Mouse (Mus musculus) forebrain, embryonic 13.5 days (tissue): ENCODE measurements at regions not wholly inside any gene's neighbourhood (a gene's known extent, or its start where the extent isn't known, plus 50 kb on each side); places are given as distances from the start of the nearest gene placed in this dataset.

Source experiments
- ATAC-seq: fragments of 200-750 bp; cut with Nextera tagmentation; 2 replicates; pipeline ENCODE4 v1.8.0; 2017
- H3K27ac ChIP-seq: fragments of 300-500 bp; sonication (generic); 2 replicates; pipeline ENCODE4 v1.5.1; 2015; ENCODE audit warnings: inconsistent platforms, mild to moderate bottlenecking, moderate library complexity
- H3K27me3 ChIP-seq: fragments of 300-500 bp; sonication (generic); 2 replicates; pipeline ENCODE4 v1.6.1; 2015; ENCODE audit warnings: mild to moderate bottlenecking, inconsistent platforms
- H3K36me3 ChIP-seq: fragments of 300-500 bp; sonication (generic); 2 replicates; pipeline ENCODE4 v1.6.1; 2015; ENCODE audit warnings: mild to moderate bottlenecking, inconsistent platforms; ENCODE audit not compliant: poor library complexity, severe bottlenecking
- H3K4me1 ChIP-seq: fragments of 300-500 bp; sonication (generic); 2 replicates; pipeline ENCODE4 v1.6.1; 2015; ENCODE audit warnings: inconsistent platforms
- H3K4me2 ChIP-seq: fragments of 300-500 bp; sonication (generic); 2 replicates; pipeline ENCODE4 v1.6.1; 2015; ENCODE audit warnings: inconsistent platforms, mild to moderate bottlenecking, moderate library complexity
- H3K4me3 ChIP-seq: fragments of 300-500 bp; sonication (generic); 2 replicates; pipeline ENCODE4 v1.5.1; 2015; ENCODE audit warnings: mild to moderate bottlenecking, inconsistent platforms
- H3K9ac ChIP-seq: fragments of 300-500 bp; sonication (generic); 2 replicates; pipeline ENCODE4 v1.6.1; 2015; ENCODE audit warnings: mild to moderate bottlenecking, inconsistent platforms
- H3K9me3 ChIP-seq: fragments of 300-500 bp; sonication (generic); replicated peaks from 2 replicates; pipeline ENCODE4 v1.6.1; 2016; ENCODE audit warnings: inconsistent platforms
- WGBS: fragments of 180-500 bp; shearing (Covaris S2); methylation state at CpG from one replicate; pipeline ENCODE4 v1.1.7; 2015; 5-methylcytosine and 5-hydroxymethylcytosine counted together

- Histone ChIP-seq H3K4me3 (no peak overlapping the region), H3K4me1 (peaks cover 4% of the 10 kb centered on the region; the same call in 1 of the 2 replicates), H3K27ac (no peak overlapping the region), H3K27me3 (no peaks in the 10 kb centered on the region), H3K9ac (no peak overlapping the region), H3K9me3 (no peaks in the 10 kb centered on the region), H3K36me3 (no peaks in the 10 kb centered on the region), H3K4me2 (no peak overlapping the region)
- no peak for ATAC-seq
- 73% methylated on average over 2 of the region's 2 CpGs for WGBS
Observed at GRCm38 (mm10) chr9:14086201-14086600, 188.7 kb upstream of the Sesn3 start.

DNA sequence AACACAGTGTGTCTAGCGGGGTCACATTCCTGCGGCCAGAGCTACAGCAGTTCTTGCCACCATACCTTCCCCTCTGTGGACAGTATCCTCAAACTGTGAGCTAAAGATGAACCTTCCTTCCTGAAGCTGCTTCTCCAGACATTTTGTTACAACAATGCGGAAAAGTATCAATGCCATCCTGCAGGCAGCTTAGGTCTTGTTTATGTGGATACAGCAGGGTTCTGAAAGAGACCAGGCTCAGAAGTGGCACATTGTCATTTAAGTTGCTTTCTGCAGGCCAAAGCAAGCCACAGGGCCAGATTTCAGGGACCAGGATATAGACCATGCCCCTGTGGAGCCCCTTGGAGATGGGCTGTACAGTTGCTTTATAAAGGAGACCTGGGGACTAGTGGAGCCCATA, 188.3 kb upstream of the Sesn3 start:
- Histone ChIP-seq H3K4me3 (no peak overlapping the region), H3K27ac (no peak overlapping the region), H3K9ac (no peak overlapping the region), H3K9me3 (no peaks in the 10 kb centered on the region), H3K36me3 (no peaks in the 10 kb centered on the region), H3K27me3 (no peaks in the 10 kb centered on the region), H3K4me2 (no peak overlapping the region), H3K4me1 (peaks cover 4% of the 10 kb centered on the region; the same call in 1 of the 2 replicates)
- no peak for ATAC-seq
- WGBS = 90% methylated on average over 3 of the region's 3 CpGs

GRCm38 (mm10) chr9:14087874-14088273, 187.0 kb upstream of the Sesn3 start:
- ATAC-seq = no peak
- WGBS = 85% methylated on average over 4 of the region's 4 CpGs

DNA sequence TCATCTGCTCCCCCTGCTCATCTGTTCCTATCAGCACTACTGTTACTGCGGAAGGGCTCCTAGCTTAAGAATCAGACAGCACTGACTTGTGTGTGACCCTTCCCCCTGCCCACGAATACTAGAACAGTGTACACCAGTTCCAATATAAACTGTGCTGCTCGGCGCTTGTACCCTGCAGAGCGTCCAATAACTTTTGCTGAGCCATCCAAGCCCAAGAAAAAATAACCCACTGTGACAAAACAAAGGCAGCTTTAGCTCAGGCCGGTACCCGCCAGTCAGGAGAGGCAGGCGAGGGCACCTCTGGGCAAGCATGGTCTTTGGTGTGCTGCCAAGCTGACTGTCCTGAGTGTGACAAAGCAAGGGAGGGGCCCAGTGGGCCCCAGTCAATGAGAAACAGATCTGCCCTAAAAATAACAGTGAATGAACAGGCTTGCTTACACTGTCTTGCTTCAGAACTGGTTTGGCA, 185.0 kb upstream of the Sesn3 start:
- H3K27me3 ChIP-seq = no peaks in the 10 kb centered on the region
- no peaks in the 10 kb centered on the region for H3K9me3 ChIP-seq
- H3K4me3 ChIP-seq = no peak overlapping the region
- no peak overlapping the region for H3K9ac ChIP-seq
- H3K4me2 ChIP-seq = no peak overlapping the region
- 42% methylated on average over 8 of the region's 8 CpGs for WGBS
- ATAC-seq = peak; percentile 55
- no peaks in the 10 kb centered on the region for H3K36me3 ChIP-seq
- peaks cover 4% of the 10 kb centered on the region; the same call in 1 of the 2 replicates for H3K4me1 ChIP-seq
- no peak overlapping the region for H3K27ac ChIP-seq

More at GRCm38 (mm10) chr9:14087874-14088273, 187.0 kb upstream of the Sesn3 start:
- no peak overlapping the region for H3K4me2 ChIP-seq
- peaks cover 4% of the 10 kb centered on the region; the same call in 1 of the 2 replicates for H3K4me1 ChIP-seq
- no peak overlapping the region for H3K4me3 ChIP-seq
- H3K27ac ChIP-seq = no peak overlapping the region
- H3K9me3 ChIP-seq = no peaks in the 10 kb centered on the region
- no peak overlapping the region for H3K9ac ChIP-seq
- no peaks in the 10 kb centered on the region for H3K27me3 ChIP-seq
- H3K36me3 ChIP-seq = no peaks in the 10 kb centered on the region

DNA sequence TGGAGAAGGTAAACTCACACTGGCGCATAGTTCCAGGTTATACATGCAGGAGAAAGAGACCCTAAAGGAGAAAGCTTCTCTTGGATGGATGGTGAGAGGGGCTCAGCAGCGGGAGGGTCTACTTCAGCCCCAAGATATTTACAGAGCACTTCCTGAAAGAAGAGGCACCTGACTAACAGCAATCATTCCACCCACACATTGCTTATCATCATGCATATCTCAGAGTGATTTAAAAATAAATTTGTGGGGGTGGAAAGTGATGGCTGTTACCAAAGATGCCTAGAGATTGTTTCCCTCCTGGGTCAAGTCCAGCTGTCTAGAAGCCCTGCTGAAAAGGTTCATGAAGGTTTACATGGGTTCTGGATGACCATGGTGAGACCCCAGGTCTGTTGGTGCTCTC, 184.4 kb upstream of the Sesn3 start:
- no peak for ATAC-seq
- no peak overlapping the region for H3K4me2 ChIP-seq
- H3K4me1 ChIP-seq = peaks cover 4% of the 10 kb centered on the region; the same call in 1 of the 2 replicates
- H3K9ac ChIP-seq = no peak overlapping the region
- WGBS = 91% methylated on average over 2 of the region's 2 CpGs
- H3K27me3 ChIP-seq = no peaks in the 10 kb centered on the region
- H3K36me3 ChIP-seq = no peaks in the 10 kb centered on the region
- H3K9me3 ChIP-seq = no peaks in the 10 kb centered on the region
- no peak overlapping the region for H3K4me3 ChIP-seq
- H3K27ac ChIP-seq = no peak overlapping the region

DNA sequence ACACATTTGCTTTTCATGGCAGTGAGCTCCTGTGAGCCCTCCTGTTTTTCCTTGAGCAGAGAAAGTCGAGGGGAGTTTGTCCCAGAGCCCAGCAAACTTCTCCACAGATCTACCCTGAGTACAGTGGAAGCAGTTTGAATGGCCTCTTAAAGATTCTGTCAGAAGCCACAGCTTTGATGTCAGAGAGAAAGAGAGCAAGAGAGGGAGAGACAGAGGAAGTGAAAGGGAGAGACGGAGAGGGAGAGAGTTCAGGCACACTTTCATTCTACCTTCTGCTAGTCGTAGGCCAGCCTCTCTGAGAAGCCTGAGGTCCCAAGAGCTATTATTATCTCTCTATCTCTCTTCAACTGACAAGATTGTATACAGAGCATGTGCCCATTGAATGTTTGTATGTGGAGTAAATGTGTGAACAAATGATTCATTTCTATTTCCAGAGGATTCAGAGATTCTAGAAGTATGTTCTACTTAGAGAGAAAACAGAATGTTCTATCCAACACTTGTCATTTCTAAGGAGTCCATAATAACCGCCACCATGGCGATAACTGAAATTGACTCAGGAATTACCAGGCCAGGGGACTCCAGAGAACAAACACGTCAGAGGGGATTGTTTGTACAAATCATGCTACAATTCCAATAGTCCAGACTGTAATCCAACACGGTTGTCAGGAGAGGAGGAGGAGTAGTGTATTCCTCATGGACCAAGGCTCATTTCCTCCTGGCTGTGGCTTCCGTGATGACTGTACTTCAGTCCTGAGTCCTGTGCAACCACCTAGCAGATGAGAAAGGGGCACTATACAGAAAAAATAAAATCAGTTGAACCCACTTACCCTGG, 183.6 kb upstream of the Sesn3 start:
- Histone ChIP-seq H3K36me3 (no peaks in the 10 kb centered on the region), H3K9me3 (no peaks in the 10 kb centered on the region), H3K9ac (no peak overlapping the region), H3K4me2 (no peak overlapping the region), H3K27ac (no peak overlapping the region), H3K27me3 (no peaks in the 10 kb centered on the region), H3K4me3 (no peak overlapping the region), H3K4me1 (peaks cover 4% of the 10 kb centered on the region; the same call in 1 of the 2 replicates)
- WGBS = 78% methylated on average over 8 of the region's 8 CpGs
- no peak for ATAC-seq

DNA sequence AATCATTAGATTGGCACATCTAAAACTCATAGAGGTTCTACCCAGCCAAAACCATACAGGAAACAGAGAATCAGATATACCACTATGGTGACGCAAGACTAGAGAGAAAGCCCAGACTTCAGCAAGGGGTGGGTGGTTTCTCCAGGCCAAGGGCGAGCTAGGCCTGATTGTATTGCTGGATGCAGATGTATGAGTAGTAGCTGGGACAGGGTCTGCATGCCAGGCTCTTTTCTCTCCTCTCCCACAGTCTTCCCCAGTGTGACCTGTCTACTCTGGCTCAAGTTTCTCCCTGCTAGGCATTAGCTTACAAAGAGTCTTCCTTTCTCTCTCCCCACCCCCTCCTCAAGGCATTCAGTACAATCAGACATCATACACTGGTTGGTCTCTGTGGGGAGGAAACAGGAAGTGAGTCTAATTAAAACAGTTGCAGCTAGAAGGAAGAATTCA, 181.8 kb upstream of the Sesn3 start:
- Histone ChIP-seq H3K9ac (no peak overlapping the region), H3K9me3 (no peaks in the 10 kb centered on the region), H3K27ac (no peak overlapping the region), H3K36me3 (no peaks in the 10 kb centered on the region), H3K27me3 (no peaks in the 10 kb centered on the region), H3K4me2 (no peak overlapping the region), H3K4me1 (peaks cover 4% of the 10 kb centered on the region; the same call in 1 of the 2 replicates), H3K4me3 (no peak overlapping the region)
- no peak for ATAC-seq
- WGBS = 84% methylated on average over 2 of the region's 2 CpGs

DNA sequence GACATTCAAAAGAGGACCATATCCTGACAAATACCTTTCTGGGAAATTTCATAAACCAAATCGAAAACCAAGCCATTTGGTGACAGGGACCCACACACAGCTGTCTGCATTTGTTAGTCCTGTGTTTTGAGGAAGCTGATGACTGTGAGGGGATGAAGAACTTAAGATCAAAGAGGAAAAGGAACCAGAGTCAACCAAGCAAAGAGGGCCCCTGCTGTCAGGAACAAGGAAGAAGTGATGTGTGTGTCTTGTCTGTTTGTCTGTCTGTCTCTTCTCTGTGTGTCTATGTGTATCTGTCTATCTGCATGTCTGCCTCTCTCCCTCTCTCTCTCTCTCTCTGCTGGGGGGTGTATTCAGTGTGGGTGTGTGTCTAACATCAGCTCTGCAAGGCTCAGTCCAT, 171.3 kb upstream of the Sesn3 start:
- Histone ChIP-seq H3K27me3 (no peaks in the 10 kb centered on the region), H3K4me1 (no peaks in the 10 kb centered on the region), H3K4me2 (no peak overlapping the region), H3K4me3 (no peak overlapping the region), H3K27ac (no peak overlapping the region), H3K36me3 (no peaks in the 10 kb centered on the region), H3K9me3 (no peaks in the 10 kb centered on the region), H3K9ac (no peak overlapping the region)
- no peak for ATAC-seq
- 81% methylated on average over 1 of the region's 1 CpGs for WGBS

- Histone ChIP-seq H3K9me3 (no peaks in the 10 kb centered on the region), H3K4me2 (no peak overlapping the region), H3K4me3 (no peak overlapping the region), H3K36me3 (no peaks in the 10 kb centered on the region), H3K27ac (no peak overlapping the region), H3K9ac (no peak overlapping the region), H3K27me3 (no peaks in the 10 kb centered on the region), H3K4me1 (no peaks in the 10 kb centered on the region)
- 58% methylated on average over 2 of the region's 2 CpGs for WGBS
- ATAC-seq = no peak
Observed at GRCm38 (mm10) chr9:14104921-14105320, 169.9 kb upstream of the Sesn3 start.

DNA sequence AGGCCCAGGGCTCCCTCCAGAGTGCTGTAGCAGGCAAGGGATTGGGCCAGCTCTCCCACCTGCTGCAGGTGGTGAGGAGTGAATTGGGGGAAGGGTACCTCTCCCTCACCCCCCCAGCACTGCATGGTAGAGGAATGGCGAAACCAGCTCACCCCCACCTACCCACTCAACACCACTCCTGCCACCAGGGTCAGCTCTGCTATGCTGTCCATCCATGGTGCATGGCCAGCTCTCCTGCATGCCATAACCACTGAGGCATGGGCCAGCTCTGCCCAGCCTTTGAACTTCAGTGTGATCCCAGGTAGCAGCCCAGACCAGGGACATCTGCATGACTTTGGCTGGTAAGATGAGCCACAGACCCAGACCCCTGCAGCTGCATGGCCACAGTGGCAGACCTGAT, 168.5 kb upstream of the Sesn3 start:
- Histone ChIP-seq H3K27ac (no peak overlapping the region), H3K36me3 (no peaks in the 10 kb centered on the region), H3K4me2 (no peak overlapping the region), H3K27me3 (no peaks in the 10 kb centered on the region), H3K4me1 (no peaks in the 10 kb centered on the region), H3K9me3 (no peaks in the 10 kb centered on the region), H3K9ac (no peak overlapping the region), H3K4me3 (no peak overlapping the region)
- ATAC-seq = no peak
- 88% methylated on average over 1 of the region's 1 CpGs for WGBS

- no peak overlapping the region for H3K4me3 ChIP-seq
- H3K9ac ChIP-seq = no peak overlapping the region
- no peaks in the 10 kb centered on the region for H3K27me3 ChIP-seq
- H3K4me2 ChIP-seq = no peak overlapping the region
- H3K4me1 ChIP-seq = no peaks in the 10 kb centered on the region
- H3K9me3 ChIP-seq = no peaks in the 10 kb centered on the region
- ATAC-seq = no peak
- H3K27ac ChIP-seq = no peak overlapping the region
- no peaks in the 10 kb centered on the region for H3K36me3 ChIP-seq
- 80% methylated on average over 4 of the region's 4 CpGs for WGBS
Observed at GRCm38 (mm10) chr9:14108798-14109197, 166.1 kb upstream of the Sesn3 start.

DNA sequence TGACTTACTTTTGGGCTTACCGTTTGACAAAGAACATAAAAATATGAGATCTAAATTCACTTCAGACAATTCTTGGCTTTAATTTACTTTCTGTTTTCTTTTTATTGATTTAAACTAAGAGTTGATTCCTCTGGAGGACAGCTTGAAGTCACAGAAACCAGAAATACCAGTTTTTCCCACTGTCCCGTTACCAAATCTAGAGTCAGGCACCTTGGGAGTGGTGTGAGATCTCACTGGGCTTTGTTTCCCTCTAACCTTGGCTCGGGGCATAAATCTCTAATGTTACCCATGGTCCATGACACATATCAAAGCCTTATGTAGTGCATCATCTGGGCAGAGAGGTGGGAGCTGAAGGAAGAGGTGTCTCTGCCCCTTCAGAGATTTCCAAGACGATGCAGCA, 165.4 kb upstream of the Sesn3 start:
- ATAC-seq = no peak
- no peak overlapping the region for H3K4me3 ChIP-seq
- H3K9ac ChIP-seq = no peak overlapping the region
- 83% methylated on average over 4 of the region's 4 CpGs for WGBS
- H3K9me3 ChIP-seq = no peaks in the 10 kb centered on the region
- H3K4me1 ChIP-seq = no peaks in the 10 kb centered on the region
- H3K4me2 ChIP-seq = no peak overlapping the region
- no peaks in the 10 kb centered on the region for H3K27me3 ChIP-seq
- H3K27ac ChIP-seq = no peak overlapping the region
- H3K36me3 ChIP-seq = no peaks in the 10 kb centered on the region
